Mouse (Mus musculus): ENCODE results near the gene Fam118b. TPM values are rescaled to one million over a fixed set of nuclear protein-coding genes. Genes with fewer than 3 reads are reported as not detected.

The Fam118b gene
- polyA plus RNA-seq, 1 experiment: 19.8 TPM

GRCm38 (mm10) chr9:35200529-35201060 is 67.0 kb downstream of the Fam118b start:
- peaks cover 14% of the 10 kb centered on the region for H3K79me2 ChIP-seq (ENCODE audit: control insufficient read depth, insufficient read depth)
- H3K4me3 ChIP-seq (ENCODE audit: insufficient read depth, poor library complexity, severe bottlenecking): no peak overlapping the region
- no peaks in the 10 kb centered on the region for H3K27me3 ChIP-seq (ENCODE audit: control insufficient read depth, insufficient read depth, insufficient read length)
- H3K36me3 ChIP-seq (ENCODE audit: control insufficient read depth, insufficient read depth): peaks cover 3% of the 10 kb centered on the region
- no peak overlapping the region for H3ac ChIP-seq (ENCODE audit: control insufficient read depth, insufficient read length, low read depth)
- no peak for TF ChIP-seq USF1 (IDR thresholded peaks at IDR 0.05; ENCODE audit: low read depth)
- TF ChIP-seq CEBPB (IDR thresholded peaks at IDR 0.05; ENCODE audit: low read depth): no peak
- TF ChIP-seq MYOD1 (IDR thresholded peaks at IDR 0.05; ENCODE audit: control insufficient read depth, insufficient read length, low read depth): no peak
- H3K79me3 ChIP-seq (ENCODE audit: low read depth): no peaks in the 10 kb centered on the region

- peak; percentile 96 for TF ChIP-seq CTCF (IDR thresholded peaks at IDR 0.05; ENCODE audit: control insufficient read depth, insufficient read depth, insufficient read length)
- no peak for TF ChIP-seq MAX (IDR thresholded peaks at IDR 0.05)
- H3K27me3 ChIP-seq (ENCODE audit: control insufficient read depth, insufficient read depth, insufficient read length): no peaks in the 10 kb centered on the region
- H3K36me3 ChIP-seq (ENCODE audit: control insufficient read depth, insufficient read depth): no peaks in the 10 kb centered on the region
- peak within 1 kb of the TSS; percentile 62 for H3ac ChIP-seq (ENCODE audit: control insufficient read depth, insufficient read length, low read depth)
- no peaks in the 10 kb centered on the region for H3K79me3 ChIP-seq (ENCODE audit: low read depth)
- peaks cover 14% of the 10 kb centered on the region for H3K79me2 ChIP-seq (ENCODE audit: control insufficient read depth, insufficient read depth)
- peak within 1 kb of the TSS; percentile 55 for H3K4me3 ChIP-seq (ENCODE audit: insufficient read depth, poor library complexity, severe bottlenecking)
Observed at GRCm38 (mm10) chr9:35199772-35200471, 67.7 kb downstream of the Fam118b start, which contains the start of the genes Srpr and Tirap. Gene Srpr (plus strand): TSS chr9:35200175. Gene Tirap (minus strand): TSS chr9:35200291.

GRCm38 (mm10) chr9:35198945-35199771 is 68.4 kb downstream of the Fam118b start:
- Histone ChIP-seq H3K79me2 (ENCODE audit: control insufficient read depth, insufficient read depth) (peaks cover 14% of the 10 kb centered on the region), H3K27me3 (ENCODE audit: control insufficient read depth, insufficient read depth, insufficient read length) (no peaks in the 10 kb centered on the region), H3K36me3 (ENCODE audit: control insufficient read depth, insufficient read depth) (no peaks in the 10 kb centered on the region), H3K79me3 (ENCODE audit: low read depth) (no peaks in the 10 kb centered on the region), H3ac (ENCODE audit: control insufficient read depth, insufficient read length, low read depth) (peak overlapping the region; percentile 62), H3K4me3 (ENCODE audit: insufficient read depth, poor library complexity, severe bottlenecking) (peak overlapping the region; percentile 55)
- TF ChIP-seq CTCF (IDR thresholded peaks at IDR 0.05; ENCODE audit: control insufficient read depth, insufficient read depth, insufficient read length): no peak
- TF ChIP-seq CEBPB (IDR thresholded peaks at IDR 0.05; ENCODE audit: low read depth): no peak
- TF ChIP-seq MAX (IDR thresholded peaks at IDR 0.05): no peak
- no peak for TF ChIP-seq USF1 (IDR thresholded peaks at IDR 0.05; ENCODE audit: low read depth)
- TF ChIP-seq FOSL1 (IDR thresholded peaks at IDR 0.05; ENCODE audit: insufficient read depth, low read length, poor library complexity, severe bottlenecking): no peak
- TF ChIP-seq MYOD1 (IDR thresholded peaks at IDR 0.05; ENCODE audit: control insufficient read depth, insufficient read length, low read depth): no peak

GRCm38 (mm10) chr9:35198351-35198750 is 69.3 kb downstream of the Fam118b start:
- H3K79me3 ChIP-seq (ENCODE audit: low read depth): peaks cover 1% of the 10 kb centered on the region
- H3K79me2 ChIP-seq (ENCODE audit: control insufficient read depth, insufficient read depth): peaks cover 14% of the 10 kb centered on the region
- H3K4me3 ChIP-seq (ENCODE audit: insufficient read depth, poor library complexity, severe bottlenecking): no peak overlapping the region
- no peaks in the 10 kb centered on the region for H3K36me3 ChIP-seq (ENCODE audit: control insufficient read depth, insufficient read depth)
- no peak for TF ChIP-seq CTCF (IDR thresholded peaks at IDR 0.05; ENCODE audit: control insufficient read depth, insufficient read depth, insufficient read length)
- TF ChIP-seq MYOG (IDR thresholded peaks at IDR 0.05; ENCODE audit: control insufficient read depth, extremely low read depth, insufficient read length): no peak
- no peak for TF ChIP-seq CEBPB (IDR thresholded peaks at IDR 0.05; ENCODE audit: low read depth)
- no peak for TF ChIP-seq FOSL1 (IDR thresholded peaks at IDR 0.05; ENCODE audit: insufficient read depth, low read length, poor library complexity, severe bottlenecking)
- TF ChIP-seq MYOD1 (IDR thresholded peaks at IDR 0.05; ENCODE audit: control insufficient read depth, insufficient read length, low read depth): no peak
- TF ChIP-seq MAX (IDR thresholded peaks at IDR 0.05): no peak
- TF ChIP-seq USF1 (IDR thresholded peaks at IDR 0.05; ENCODE audit: low read depth): no peak
- no peak overlapping the region for H3ac ChIP-seq (ENCODE audit: control insufficient read depth, insufficient read length, low read depth)
- no peaks in the 10 kb centered on the region for H3K27me3 ChIP-seq (ENCODE audit: control insufficient read depth, insufficient read depth, insufficient read length)

GRCm38 (mm10) chr9:35197625-35198024 is 70.0 kb downstream of the Fam118b start:
- TF ChIP-seq USF1 (IDR thresholded peaks at IDR 0.05; ENCODE audit: low read depth) (no peak), CEBPB (IDR thresholded peaks at IDR 0.05; ENCODE audit: low read depth) (no peak), MYOD1 (IDR thresholded peaks at IDR 0.05; ENCODE audit: control insufficient read depth, insufficient read length, low read depth) (no peak), CTCF (IDR thresholded peaks at IDR 0.05; ENCODE audit: control insufficient read depth, insufficient read depth, insufficient read length) (no peak), MYOG (IDR thresholded peaks at IDR 0.05; ENCODE audit: control insufficient read depth, extremely low read depth, insufficient read length) (no peak), FOSL1 (IDR thresholded peaks at IDR 0.05; ENCODE audit: insufficient read depth, low read length, poor library complexity, severe bottlenecking) (no peak), MAX (IDR thresholded peaks at IDR 0.05) (no peak)
- no peak overlapping the region for H3K4me3 ChIP-seq (ENCODE audit: insufficient read depth, poor library complexity, severe bottlenecking)
- peaks cover 14% of the 10 kb centered on the region for H3K79me2 ChIP-seq (ENCODE audit: control insufficient read depth, insufficient read depth)
- H3K79me3 ChIP-seq (ENCODE audit: low read depth): peaks cover 2% of the 10 kb centered on the region
- H3ac ChIP-seq (ENCODE audit: control insufficient read depth, insufficient read length, low read depth): no peak overlapping the region
- H3K36me3 ChIP-seq (ENCODE audit: control insufficient read depth, insufficient read depth): no peaks in the 10 kb centered on the region
- no peaks in the 10 kb centered on the region for H3K27me3 ChIP-seq (ENCODE audit: control insufficient read depth, insufficient read depth, insufficient read length)

All from C2C12 (cell line).